Mouse (Mus musculus) testis, adult 2 months (tissue): ENCODE results near the gene Klhdc1. TPM values are rescaled to one million over a fixed set of nuclear protein-coding genes. Genes with fewer than 3 reads are reported as not detected.

Experiments used
- H3K27ac ChIP-seq: fragments of 200-500 bp; 2 replicates; pipeline ENCODE4 v1.5.1; 2012; ENCODE audit warnings: low read depth, low read length; ENCODE audit not compliant: control insufficient read depth, insufficient read depth
- H3K27me3 ChIP-seq: fragments of 200-500 bp; 2 replicates; pipeline ENCODE4 v1.6.1; 2012; ENCODE audit warnings: mild to moderate bottlenecking, low read length, moderate library complexity; ENCODE audit not compliant: control insufficient read depth, insufficient read depth
- H3K36me3 ChIP-seq: fragments of 200-500 bp; 2 replicates; pipeline ENCODE4 v1.6.1; 2012; ENCODE audit warnings: mild to moderate bottlenecking, low read length; ENCODE audit not compliant: control insufficient read depth, insufficient read depth
- H3K4me1 ChIP-seq: fragments of 200-500 bp; 2 replicates; pipeline ENCODE4 v1.6.1; 2012; ENCODE audit warnings: low read length; ENCODE audit not compliant: control insufficient read depth, insufficient read depth
- H3K4me3 ChIP-seq: fragments of 200-500 bp; 2 replicates; pipeline ENCODE4 v1.5.1; 2012; ENCODE audit warnings: low read depth, mild to moderate bottlenecking, low read length, moderate library complexity, mixed read lengths; ENCODE audit not compliant: control insufficient read depth
- CTCF ChIP-seq: fragments of 200-500 bp; IDR thresholded peaks from 2 replicates; pipeline ENCODE4 v1.5.1; 2012; ENCODE audit warnings: low read depth, mild to moderate bottlenecking, inconsistent platforms, low read length, moderate library complexity; ENCODE audit not compliant: control insufficient read depth, insufficient read depth, insufficient replicate concordance
- POLR2A ChIP-seq: fragments of 200-500 bp; IDR thresholded peaks from 2 replicates; pipeline ENCODE4 v1.6.1; 2012; ENCODE audit warnings: low read depth, mild to moderate bottlenecking, inconsistent platforms, low read length, moderate library complexity; ENCODE audit not compliant: control insufficient read depth
- polyA plus RNA-seq: library from polyadenylated mRNA; depleted of rRNA; stranded (reverse); fragments of >200 nt; gene quantifications from 2 replicates; pipeline ENCODE4 v1.2.3, GENCODE M21; 2012

Gene Klhdc1
- polyA plus RNA-seq, 1 experiment, result 82.1 TPM

DNA sequence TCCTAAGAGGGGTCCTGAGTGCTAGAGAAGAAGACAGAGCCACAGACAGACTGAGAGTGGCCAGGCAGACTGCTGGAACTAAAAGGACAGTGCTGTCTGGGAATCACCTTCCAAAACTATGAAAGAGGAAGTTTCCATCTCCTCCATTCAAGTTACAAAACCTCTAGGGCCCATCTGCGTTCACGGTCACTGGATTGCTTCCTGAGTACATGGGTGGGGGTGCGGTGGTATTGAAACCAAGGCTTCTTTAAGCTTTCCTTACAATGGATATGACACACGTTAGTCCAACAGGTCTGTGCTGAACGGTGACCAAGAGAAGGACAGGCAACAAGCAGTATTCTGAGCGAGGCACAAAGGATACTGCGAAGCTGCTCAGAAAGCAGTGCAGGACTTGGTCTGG is 26.6 kb upstream of the Klhdc1 start:
- H3K36me3 ChIP-seq, result no peaks in the 10 kb centered on the region
- H3K4me1 ChIP-seq, result no peaks in the 10 kb centered on the region
- no peak overlapping the region for H3K27ac ChIP-seq
- TF ChIP-seq CTCF, result no peak
- no peak for TF ChIP-seq POLR2A
- H3K27me3 ChIP-seq, result no peaks in the 10 kb centered on the region
- H3K4me3 ChIP-seq, result no peak overlapping the region

DNA sequence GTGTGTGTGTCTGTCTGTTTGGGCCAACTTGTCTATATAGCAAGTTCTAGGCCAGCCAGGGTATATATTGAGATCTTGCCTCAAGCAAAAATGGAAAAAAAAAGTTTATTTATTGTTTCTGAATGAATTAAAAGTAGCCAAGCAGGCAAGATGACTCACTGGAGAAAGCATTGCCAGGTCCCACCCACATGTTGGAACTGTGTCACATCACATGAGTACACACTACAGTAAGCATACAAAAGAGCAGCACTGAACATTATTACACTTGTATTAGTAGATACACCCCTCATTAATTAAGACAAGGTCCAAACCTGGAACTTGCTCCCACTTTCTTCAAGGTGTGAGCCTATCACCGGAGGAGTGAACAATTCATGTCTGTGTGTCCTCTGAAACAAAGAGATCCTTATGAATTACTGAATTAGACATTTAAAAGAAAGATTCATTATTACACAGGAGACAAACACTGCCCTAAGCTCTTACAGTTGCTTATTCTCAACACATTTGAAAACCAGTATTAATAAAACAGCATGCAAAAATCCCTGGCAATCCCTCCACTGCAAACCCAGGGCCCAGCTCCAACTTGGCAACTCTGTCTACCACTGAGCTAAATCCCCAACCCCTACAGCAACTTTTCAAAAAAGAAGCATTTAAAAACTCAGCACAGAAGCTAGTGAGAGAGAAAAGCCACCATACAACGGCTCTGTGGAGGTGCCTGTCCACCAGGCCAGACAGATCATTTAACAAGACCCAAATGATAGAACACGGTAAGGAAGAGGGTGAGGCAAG is 25.8 kb upstream of the Klhdc1 start:
- Histone ChIP-seq H3K36me3 (no peaks in the 10 kb centered on the region), H3K27ac (no peak overlapping the region), H3K27me3 (no peaks in the 10 kb centered on the region), H3K4me1 (no peaks in the 10 kb centered on the region), H3K4me3 (no peak overlapping the region)
- TF ChIP-seq POLR2A, result no peak
- TF ChIP-seq CTCF, result no peak

DNA sequence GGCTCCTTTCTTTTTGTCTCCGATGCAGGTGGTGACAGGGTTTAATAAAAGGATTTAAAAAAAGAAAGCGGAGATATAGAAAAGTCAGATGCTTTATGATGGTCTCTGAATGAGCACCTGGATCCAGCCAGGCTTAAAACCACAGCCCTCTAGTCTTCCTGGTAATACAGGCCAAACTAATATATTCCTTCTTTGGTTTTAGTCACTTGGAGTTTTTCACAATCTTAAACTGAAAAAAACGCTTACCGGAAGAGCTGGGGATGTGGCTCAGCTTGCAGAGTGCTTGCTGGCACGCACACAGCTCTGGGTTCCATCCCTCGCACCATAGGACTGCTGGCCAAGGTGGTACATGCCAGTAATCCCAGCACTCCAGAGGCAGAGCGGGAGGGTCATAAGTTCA is 24.4 kb upstream of the Klhdc1 start:
- no peaks in the 10 kb centered on the region for H3K36me3 ChIP-seq
- H3K27me3 ChIP-seq, result no peaks in the 10 kb centered on the region
- no peaks in the 10 kb centered on the region for H3K4me1 ChIP-seq
- no peak overlapping the region for H3K27ac ChIP-seq
- H3K4me3 ChIP-seq, result no peak overlapping the region
- TF ChIP-seq POLR2A (no peak), CTCF (no peak)

DNA sequence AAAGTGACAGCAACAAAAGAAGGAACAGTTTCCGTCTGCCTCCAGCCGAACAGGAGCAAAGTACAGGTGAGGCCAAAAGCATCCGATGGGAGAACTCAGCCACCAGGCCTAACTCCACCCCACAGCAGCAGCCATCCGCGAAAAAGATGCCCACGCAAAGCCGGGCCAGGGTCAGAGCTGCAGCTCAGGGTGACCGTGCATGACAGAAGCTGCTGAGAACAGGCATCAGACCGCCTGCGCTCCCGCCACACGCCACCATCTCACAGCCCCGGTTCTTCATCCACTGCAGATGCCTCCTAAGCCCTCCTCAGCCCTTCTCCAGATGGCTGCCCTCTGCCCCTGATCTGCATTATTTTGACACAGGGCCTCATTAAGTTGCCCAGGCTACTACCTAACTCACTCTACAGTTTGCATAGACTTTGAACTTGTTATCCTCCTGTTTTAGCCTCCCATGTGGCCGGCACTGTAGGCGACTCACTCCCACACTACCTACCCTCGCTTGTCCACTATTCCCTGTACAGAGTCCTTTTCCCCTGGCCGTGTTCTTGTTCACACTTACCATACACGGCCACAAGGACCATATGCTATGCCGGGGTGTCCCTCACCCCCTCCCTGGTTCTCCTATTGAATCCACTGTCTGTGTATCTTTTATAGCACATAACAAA is 20.2 kb upstream of the Klhdc1 start:
- Histone ChIP-seq H3K4me3 (no peak overlapping the region), H3K27me3 (no peaks in the 10 kb centered on the region), H3K27ac (no peak overlapping the region), H3K36me3 (no peaks in the 10 kb centered on the region), H3K4me1 (no peaks in the 10 kb centered on the region)
- TF ChIP-seq POLR2A, result no peak
- TF ChIP-seq CTCF, result no peak

DNA sequence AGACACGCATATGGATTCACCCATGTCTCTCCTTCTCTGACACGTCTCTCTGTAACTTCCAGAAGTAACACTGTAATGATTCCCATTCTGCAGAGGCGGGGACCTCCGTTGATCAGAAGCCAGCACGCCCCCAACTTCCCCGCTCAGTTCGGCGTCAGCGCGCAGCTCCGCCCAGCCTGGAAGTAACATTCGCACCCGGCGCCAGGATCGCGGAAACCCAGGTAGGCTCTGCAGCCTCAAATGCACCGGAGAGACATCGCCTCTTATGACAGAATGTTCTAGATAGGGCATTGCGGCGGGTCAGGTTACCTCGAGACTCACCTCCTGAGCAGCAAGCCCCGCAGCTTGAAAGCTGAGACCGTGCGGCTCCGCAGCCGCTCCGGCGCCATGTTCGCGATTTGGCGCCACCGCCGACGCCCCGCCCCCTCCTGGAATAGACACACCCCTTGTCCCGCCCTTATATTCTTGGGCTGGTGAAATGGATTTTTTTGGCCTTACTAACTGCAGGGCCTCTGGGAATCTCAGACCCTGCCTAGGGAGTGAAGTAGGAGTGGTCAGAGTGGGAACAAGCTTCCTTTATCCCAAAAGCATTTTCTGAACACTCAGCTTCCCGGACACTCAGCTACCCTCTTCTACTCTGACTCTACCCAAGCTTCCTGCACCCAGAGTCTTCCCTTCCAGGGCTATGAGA is 13.1 kb upstream of the Klhdc1 start, which contains the start of gene Pole2:
Gene Pole2, minus strand, starts transcription at position 420 of the 691 bp plus-strand sequence.
- TF ChIP-seq POLR2A, result 0 out of 2 replicates have a peak, but pooled peaks have one; percentile 19
- TF ChIP-seq CTCF, result no peak
- no peaks in the 10 kb centered on the region for H3K36me3 ChIP-seq
- peak within 1 kb of the TSS; percentile 93 for H3K4me3 ChIP-seq
- H3K27ac ChIP-seq, result no peak within 1 kb of the TSS; the same call in 1 of the 2 replicates
- H3K4me1 ChIP-seq, result no peaks in the 10 kb centered on the region
- H3K27me3 ChIP-seq, result no peaks in the 10 kb centered on the region

DNA sequence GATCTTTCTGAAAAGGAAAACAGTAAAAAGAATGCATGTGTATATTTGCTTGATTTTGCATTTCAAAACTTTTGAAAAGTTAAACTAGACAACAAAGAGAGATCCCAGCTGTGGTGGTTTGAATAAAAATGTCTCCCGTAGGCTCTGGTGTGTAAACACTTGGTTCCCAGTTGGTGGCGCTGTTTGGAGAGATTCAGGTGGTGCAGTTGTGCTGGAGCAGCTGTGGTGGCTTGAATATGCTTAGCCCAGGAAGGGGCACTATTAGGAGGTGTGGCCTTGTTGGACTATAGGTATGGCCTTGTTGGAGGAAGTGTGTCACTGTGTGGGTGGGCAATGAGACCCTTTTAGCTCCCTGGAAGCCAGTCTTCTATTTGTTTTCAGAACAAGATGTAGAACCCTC is 11.7 kb upstream of the Klhdc1 start:
- Histone ChIP-seq H3K27me3 (no peaks in the 10 kb centered on the region), H3K4me1 (no peaks in the 10 kb centered on the region), H3K4me3 (no peak overlapping the region), H3K27ac (no peak overlapping the region), H3K36me3 (no peaks in the 10 kb centered on the region)
- TF ChIP-seq CTCF (peak; percentile 25; the same call in 1 of the 2 replicates), POLR2A (no peak)

DNA sequence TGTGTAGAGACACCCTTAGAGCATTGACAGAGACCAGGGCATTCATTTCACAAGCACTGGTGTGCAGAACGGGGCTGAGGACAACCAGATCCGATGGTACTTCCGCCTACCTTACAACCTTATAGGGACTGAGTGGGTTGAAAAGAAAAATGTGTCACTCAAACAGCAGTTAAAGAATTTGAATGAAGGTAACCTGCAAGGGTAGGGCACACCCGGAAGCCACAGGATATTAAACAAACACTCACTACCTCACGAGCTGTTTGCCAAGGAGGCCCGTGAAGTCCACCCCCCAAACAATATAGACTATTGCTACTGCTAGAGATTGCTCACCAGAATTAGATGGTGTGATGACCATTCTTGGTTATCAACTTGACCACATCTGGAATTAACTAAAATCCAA is 5.2 kb upstream of the Klhdc1 start:
- no peaks in the 10 kb centered on the region for H3K36me3 ChIP-seq
- peak overlapping the region; percentile 42 for H3K4me3 ChIP-seq
- no peaks in the 10 kb centered on the region for H3K27me3 ChIP-seq
- 0 out of 2 replicates have a peak overlapping the region, but pooled peaks have one; percentile 21 for H3K27ac ChIP-seq
- peaks cover 5% of the 10 kb centered on the region for H3K4me1 ChIP-seq
- TF ChIP-seq CTCF (no peak), POLR2A (no peak)
